Mouse (Mus musculus) cortical plate, adult 2 months (tissue): ENCODE results near the gene Far2.

Experiments used
- CTCF ChIP-seq: fragments of 200-500 bp; IDR thresholded peaks from 2 replicates; pipeline ENCODE4 v1.5.1; 2011; ENCODE audit warnings: mild to moderate bottlenecking, control low read depth, low read length; ENCODE audit not compliant: insufficient read depth; ENCODE audit errors: extremely low read depth
- POLR2A ChIP-seq: fragments of 200-500 bp; IDR thresholded peaks from 2 replicates; pipeline ENCODE4 v1.6.1; 2011; ENCODE audit warnings: mild to moderate bottlenecking, low read length, control low read depth; ENCODE audit not compliant: insufficient read depth; ENCODE audit errors: extremely low read depth

DNA sequence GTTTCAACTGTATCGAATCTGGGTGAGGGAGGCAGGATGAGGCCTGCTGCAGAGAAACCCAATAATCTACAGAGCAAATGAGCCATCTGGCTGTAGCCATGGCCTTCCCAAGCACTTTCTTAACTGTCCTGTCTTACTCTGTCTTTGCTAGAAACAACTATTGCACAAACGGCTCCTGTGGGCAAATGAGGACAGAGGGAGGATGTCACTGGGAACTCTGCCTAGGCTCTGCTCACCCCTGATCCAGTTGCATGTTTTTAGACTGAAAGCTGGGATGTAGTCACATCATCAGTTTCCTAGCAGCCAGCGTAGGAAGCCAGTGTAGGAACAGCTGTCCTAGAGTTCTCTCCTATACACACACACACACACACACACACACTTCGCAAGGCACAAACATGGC lies 21.7 kb downstream of the Far2 start:
- TF ChIP-seq POLR2A: no peak
- TF ChIP-seq CTCF: no peak
